Mouse (Mus musculus) ZHBTc4 (cell line): ENCODE results near the gene Cfap46.
A peak's percentile ranks its signal among the peaks of the same experiment; 100 is the strongest.

Source experiments
- DNase-seq: peaks from one replicate; pipeline ENCODE4 v3.0.0-alpha.2; 2011; ENCODE audit warnings: low read depth, low spot score

Gene Cfap46

DNA sequence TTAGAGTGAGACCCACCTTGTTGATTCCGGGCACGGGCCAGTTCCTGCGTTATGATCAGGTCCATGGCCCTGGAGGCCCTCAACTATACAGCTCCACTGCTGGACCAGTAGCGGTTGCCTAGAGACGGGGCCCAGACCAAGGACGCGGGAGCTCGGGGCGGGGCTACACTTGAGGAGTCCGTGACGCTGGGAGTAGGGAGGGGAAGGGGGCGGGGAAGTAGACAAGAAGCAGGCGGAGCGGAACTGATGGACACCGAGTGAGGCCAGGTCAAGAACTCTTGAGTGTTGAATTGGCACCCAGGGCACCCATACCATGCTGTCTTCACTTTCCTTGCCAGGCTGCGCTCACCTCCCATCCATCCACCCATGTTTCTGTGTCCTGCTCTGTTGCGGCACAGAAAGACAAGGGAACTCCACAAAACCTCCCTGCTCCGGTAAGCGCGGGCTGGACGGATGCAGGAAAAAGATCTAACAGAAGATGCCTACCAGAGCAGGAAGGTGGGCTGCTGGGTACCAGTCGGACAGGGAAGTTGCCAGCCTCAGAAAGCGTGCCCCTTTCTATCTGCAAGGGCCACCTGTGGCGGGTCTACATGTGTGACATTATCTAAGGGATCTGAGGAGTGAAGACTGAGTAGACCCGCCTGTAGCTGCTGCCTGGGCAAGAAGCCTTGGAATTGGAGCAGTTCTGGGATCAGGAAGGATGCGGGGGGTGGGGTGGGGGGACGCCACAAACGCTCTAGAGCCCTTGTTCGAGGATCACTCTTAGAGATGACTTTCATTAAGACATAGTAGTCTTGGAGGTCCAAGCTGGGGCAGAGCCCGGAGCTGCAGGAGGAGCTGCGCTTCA lies at the start of gene Cfap46:
Cfap46 (minus strand) TSS at position 112 of the 847 bp plus-strand sequence.
- peak; percentile 94 for DNase-seq

DNA sequence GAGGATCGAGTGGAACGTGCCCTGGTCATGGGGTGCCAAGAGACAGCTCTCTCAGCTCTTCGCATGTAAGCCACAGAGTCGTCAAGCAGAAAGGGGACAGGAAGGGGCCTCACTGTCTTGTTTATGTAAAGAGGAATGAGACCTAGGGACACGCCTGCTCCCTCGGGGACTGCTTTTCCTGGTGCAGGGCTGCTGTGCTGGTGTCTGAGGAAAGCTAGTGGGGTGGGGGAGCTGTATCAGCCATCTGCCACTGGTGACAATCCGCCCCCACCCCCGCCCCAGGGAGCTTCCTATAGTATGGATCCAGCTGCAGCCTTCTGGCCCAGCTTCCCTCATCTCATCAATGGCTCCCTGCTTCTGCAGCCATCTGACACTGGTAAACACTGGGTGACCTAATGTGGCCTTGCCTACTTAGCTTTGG lies 47.7 kb upstream of the Cfap46 start:
- DNase-seq: peak; percentile 22

DNA sequence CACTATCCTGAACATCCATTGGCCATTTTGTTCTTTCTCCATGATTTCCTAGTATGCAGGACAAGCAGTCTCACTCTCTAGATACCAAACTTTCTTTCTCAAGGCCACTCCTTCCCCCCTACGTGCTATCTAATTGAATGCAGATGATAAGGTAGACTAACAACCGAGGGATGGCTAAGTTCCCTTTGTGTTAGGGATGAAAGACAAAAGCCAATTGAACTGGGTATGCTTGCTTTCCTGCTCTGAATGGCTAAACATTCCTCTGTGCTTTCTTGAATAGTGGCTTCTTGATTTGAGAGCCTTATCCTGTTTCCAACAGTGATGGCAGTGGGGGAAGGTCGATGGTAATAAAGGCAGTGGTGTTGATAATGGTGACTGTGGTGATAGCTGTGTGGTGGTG lies 43.5 kb upstream of the Cfap46 start:
- DNase-seq: peak; percentile 70

GRCm38 (mm10) chr7:139725641-139726040 lies 42.0 kb upstream of the Cfap46 start:
- DNase-seq: peak; percentile 48

GRCm38 (mm10) chr7:139723986-139724385 lies 40.4 kb upstream of the Cfap46 start:
- DNase-seq: no peak

DNA sequence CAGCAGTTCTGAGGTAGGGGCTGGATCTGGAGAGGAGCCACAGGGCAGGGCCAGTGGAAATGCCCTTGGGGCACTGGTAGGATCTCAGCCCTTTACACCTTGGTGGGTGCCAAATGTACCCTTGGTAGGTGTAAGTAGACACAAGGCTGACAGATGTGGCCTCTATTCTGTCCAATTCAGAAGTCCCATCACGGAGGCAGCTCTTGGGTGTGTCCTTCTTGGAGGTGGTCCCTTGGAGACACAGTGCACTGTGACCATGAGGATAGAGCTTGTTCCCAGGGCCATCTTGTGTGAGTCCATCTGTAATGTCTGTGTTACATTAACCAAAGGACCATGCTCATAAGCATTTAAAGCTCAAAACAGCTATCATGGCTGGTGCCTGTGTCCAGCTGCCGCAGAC lies 37.6 kb upstream of the Cfap46 start:
- no peak for DNase-seq

GRCm38 (mm10) chr7:139717781-139718180 lies 34.2 kb upstream of the Cfap46 start:
- DNase-seq: no peak

DNA sequence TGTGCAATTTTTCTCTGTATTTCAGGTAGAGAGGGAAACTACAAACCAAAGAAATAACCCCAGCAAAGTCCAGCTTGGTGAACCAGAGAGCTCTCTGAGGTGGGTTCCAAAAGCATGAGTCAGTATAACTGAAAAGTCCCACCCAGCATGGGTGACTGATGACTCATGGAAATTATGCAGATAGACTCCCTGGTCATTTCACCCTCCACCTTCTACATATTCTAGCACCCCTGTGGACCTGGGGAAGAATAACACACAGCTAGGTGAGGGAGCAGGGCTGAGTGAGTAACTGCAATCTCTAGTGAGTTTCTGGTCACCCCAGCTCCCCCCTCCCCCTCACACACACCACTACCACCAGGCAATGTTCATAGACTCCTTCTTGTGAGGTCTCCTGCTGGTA lies 28.2 kb upstream of the Cfap46 start:
- no peak for DNase-seq

GRCm38 (mm10) chr7:139706411-139707120 lies 22.9 kb upstream of the Cfap46 start:
- no peak for DNase-seq

GRCm38 (mm10) chr7:139705781-139706180 lies 22.2 kb upstream of the Cfap46 start:
- no peak for DNase-seq

DNA sequence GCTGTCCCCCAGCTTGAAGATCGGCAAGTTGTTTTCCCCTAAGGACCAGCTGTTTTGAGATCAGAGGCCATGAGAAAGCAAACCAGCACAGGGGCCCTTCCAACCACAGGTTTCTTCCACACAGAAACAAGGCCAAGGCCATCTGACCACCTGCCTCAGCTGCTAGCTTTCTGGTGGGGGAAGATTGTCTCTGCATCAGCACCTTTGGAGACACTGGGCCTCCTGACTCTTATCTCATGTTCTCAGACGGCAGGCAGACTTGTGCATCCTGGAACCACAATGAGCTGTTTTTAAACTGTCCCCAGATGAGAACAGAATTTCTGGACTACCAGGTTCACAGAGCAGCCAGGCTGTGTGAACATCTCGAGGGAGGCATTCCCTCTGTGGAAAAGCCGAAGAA lies 21.5 kb upstream of the Cfap46 start:
- DNase-seq: no peak

- no peak for DNase-seq
Measured at GRCm38 (mm10) chr7:139703826-139704199, 20.2 kb upstream of the Cfap46 start.

GRCm38 (mm10) chr7:139703146-139703825 lies 19.7 kb upstream of the Cfap46 start:
- DNase-seq: peak; percentile 80

- DNase-seq: no peak
Measured at GRCm38 (mm10) chr7:139701651-139702301, 18.2 kb upstream of the Cfap46 start.

GRCm38 (mm10) chr7:139692641-139693294 lies 9.2 kb upstream of the Cfap46 start:
- DNase-seq: no peak

DNA sequence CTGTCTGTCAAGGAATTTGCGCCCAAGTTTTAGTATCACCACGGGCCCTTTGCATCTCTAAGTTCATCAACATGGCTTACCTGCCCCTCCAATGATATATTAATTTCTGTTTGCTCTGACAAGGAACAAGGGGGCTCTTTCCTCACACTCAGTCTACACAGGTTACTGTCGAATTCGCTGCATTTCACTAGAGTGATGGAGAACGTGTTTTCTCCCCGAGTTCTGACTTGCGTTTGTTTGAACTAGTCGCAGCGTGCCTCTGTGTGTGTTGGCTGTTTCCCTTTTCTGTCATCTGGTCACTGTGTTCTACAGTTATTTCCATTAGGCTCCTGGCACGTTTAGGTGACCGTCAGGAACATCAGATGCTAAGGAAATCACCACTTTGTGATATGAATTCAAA lies 8.6 kb upstream of the Cfap46 start:
- DNase-seq: no peak

- no peak for DNase-seq
Measured at GRCm38 (mm10) chr7:139685336-139685735, 1.7 kb upstream of the Cfap46 start.

DNA sequence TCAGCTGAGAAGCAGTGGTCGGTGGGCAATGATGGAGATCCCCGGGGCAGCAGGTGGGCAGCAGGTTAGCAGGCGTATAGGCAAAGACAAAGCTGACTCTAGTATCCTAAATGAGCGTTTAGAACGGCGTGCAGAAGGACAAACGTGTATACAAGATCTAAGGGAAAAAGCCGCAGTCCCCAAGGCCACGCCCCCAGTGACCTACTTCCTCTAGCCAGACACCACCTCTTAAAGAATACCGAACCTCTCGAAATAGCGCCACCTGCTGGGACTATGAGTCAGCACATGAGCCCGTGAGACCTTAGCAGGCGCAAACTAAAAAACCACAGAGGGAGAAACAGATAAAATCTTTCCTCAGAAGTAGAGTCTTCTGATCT lies 924 bp upstream of the Cfap46 start:
- DNase-seq: peak; percentile 95

DNA sequence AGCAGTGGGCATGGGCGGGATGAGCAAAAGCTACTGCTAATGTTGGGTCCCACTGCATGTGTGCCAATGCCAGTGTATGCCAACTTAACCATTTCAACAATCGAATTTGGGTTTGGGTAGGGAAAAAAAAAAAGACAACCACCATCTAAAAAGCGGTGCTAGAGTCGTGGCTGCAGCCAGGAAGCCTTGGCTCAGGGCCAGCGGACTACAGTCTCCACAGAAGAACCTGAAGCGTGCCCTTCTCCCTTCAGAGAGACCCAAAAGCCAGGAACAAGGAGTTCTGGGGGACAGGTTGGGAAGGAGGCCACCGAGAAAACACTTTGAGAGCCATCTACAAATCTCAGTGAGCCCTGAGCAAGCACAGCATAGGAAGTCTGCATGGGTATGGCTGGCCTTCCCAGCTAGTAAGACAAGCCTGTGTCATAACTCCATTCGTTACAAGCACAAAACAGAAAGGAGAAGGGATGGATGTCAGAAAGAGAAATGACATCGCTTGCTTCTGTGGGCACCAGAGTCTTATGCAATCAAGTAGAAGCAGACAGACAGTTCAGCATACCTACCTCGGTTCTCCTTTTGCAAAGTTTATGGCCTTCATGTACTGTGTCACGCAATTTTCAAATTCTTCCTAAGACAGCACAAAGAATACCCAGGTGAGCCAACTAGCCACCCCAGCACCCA lies 1.6 kb downstream of the Cfap46 start:
- no peak for DNase-seq

DNA sequence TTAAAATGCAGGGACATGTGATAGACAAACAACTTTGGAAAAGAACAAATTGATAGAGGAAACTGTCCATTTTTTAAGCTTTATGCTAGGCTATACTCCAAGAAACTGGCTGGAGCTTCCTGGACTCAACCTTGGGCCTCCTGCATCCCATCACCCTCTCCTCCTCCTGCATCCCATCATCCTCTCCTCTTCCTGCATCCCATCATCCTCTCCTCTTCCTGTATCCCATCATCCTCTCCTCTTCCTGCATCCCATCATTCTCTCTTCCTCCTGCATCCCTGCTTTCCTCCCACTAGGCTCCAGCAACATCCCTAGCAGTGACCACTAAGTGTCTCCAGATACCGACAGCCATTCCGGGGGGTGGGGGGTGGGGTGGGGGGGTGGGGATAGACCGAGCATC lies 7.2 kb downstream of the Cfap46 start:
- DNase-seq: no peak

DNA sequence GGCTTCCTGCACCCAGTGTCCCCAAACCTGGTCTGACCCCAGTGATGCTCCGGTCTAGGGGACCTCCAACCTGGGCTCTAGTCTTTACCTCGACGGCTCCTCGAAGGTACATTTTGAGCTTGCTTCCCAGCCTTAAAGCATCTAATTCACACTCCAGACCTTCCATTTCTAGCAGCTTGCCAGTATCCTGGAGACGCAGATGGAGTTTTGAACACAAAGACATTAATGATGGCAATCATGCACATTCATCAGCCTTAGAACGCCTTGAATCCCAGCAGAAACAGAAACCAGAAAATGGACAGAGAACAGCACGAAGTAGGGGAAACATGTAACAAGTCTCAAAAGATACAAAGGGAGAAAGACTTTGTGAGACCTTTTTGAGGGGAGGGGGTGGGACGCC lies 16.7 kb downstream of the Cfap46 start:
- no peak for DNase-seq
